Mouse (Mus musculus) ES-CJ7 (cell line): ENCODE results near the gene Retreg1.
"Not testable (repeated sequence)": the region's sequence is repeated elsewhere in the genome, so short reads cannot be mapped to it uniquely, and the experiment has no call there.

Experiments
- DNase-seq: peaks from one replicate; pipeline ENCODE4 v3.0.0; 2011; ENCODE audit warnings: low read depth, low spot score

Gene Retreg1

DNA sequence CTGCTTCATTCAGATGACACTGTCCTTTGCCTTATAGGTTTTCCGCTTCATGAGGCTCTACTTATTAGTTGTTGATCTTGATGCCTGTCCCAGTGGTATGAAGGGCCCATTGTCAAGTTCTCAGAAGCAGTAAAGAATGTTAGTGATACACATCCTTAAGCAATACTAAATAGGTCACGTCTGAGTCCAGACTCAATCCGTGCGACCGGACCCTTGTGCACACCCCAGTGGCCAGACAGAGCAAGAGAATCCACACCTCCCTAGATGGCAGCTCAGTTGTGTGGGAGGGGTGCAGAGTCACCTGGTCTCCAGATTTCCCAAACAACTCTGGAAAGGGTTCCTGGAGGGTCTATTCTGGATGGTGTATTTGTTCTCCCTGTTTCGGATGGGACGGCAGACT lies 103.5 kb downstream of the Retreg1 start:
- no peak for DNase-seq

DNA sequence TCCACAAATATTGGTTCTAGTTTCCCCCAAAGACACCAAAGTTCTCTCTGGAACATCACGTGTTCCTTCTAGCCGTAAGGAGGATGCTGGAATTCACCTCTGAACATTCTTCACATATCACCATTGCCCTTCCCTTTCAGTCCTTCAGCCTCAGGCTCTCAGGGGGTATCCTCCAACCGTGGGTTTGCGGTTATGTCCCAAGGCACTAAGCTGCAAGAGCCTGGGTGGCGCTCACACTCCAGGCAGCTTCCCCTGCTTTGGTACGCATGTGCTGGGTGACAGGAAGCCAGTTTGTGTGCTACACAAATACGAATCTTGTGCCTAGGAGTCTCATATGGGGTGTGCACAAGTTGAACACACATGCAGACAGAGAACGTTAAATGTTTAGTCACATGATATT lies 104.4 kb downstream of the Retreg1 start:
- no peak for DNase-seq

DNA sequence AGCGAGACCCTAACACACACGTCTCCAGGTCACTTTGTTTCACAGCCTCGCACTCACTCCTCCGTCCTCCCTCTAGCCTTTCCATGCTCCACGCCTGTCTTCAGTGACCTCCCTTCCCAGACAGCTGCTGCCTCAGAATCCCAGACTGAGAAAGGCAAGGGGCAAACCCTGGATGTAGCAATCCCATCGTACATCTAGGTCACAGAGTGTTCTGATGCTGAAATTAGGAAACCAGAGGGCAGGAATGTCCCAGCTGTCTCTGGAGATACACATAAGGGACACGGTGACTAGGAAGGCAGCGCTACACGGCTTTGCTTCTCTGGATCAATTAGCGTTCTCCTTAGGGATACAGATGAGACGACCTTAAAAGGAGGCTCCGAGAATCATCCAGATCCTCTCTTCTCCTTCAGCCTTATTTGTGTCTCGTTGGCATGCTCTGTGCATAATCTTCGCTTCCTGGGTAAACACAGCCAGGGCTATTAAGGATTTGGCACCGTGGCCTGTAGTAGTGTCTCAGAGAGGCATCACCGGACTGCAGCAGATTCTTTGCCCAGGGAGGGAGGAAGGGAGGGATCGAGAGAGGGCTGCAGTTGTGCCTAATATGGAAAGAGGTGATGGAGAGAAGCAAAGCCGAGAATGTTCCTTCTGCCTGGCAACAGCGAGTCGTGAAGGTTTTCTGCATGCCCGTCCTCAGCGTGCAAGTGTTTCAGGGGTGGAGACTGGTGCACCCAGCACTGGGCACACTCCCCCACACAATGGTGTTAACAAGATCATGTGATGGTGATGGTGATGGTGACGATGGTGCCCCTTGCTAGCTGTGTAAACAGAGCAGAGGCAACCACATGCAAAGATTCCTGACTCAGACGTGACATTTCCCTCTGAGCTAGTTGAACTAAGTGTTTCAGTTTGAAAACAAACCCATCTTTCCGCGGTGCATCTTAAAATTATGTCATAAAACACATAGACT lies 105.6 kb downstream of the Retreg1 start:
- no peak for DNase-seq

DNA sequence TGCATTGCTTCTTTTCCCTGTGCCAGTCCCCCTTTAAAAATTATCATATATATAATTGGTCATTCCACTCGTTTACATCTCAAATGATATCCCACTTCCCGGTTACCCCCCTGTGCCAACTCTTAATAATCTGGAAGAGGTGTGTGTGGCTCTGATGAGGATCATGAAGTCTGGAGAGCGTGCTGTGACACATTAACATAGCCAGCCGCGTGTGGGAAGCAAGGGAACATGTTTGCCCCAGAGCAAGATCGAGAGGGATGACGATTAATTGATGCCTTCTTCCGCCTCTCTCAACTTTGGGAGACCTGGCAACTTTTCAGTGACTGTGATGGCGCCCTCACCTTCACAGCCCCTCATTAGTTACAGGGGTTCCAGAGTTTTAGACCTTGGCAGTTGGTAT lies 106.7 kb downstream of the Retreg1 start:
- DNase-seq: no peak

DNA sequence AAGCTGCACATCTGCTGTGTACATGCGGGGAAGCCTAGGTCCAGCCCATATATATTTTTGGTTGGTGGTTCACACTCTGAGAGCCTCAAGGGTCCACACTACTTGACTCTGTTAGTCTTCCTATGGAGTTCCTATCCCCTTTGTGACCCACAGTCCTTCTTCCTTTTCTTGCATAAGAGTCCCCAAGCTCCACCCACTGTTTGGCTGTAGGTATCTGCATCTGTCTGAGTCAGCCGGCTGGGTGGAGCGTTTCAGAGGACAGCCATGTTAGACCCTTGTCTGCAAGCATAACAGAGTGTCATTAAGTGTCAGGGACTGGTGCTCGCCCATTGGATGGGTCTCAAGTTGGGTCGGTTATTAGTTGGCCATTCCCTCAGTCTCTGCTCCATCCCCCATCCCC lies 107.6 kb downstream of the Retreg1 start:
- DNase-seq: no peak

DNA sequence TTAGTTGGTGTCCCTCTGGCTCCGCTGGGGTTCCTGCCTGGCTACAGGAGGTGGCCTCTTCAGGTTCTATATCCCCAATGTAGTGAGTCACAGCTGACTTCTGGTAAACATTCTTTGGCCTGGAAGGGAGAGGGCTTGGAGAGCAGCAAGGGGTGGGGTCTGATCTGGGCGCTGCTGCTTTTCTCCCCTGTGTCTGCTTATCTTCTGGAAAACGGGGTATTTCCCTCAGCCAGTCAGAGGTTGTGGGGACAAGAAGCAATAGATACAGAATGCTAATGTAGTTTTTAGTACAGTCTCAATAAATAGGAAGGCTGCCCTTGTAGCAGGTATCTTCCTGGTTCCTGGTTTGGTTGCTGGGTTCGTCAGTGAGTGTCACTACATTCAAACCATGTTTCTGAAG lies 108.1 kb downstream of the Retreg1 start:
- no peak for DNase-seq

GRCm38 (mm10) chr15:25956001-25956400 lies 113.0 kb downstream of the Retreg1 start:
- no peak for DNase-seq

DNA sequence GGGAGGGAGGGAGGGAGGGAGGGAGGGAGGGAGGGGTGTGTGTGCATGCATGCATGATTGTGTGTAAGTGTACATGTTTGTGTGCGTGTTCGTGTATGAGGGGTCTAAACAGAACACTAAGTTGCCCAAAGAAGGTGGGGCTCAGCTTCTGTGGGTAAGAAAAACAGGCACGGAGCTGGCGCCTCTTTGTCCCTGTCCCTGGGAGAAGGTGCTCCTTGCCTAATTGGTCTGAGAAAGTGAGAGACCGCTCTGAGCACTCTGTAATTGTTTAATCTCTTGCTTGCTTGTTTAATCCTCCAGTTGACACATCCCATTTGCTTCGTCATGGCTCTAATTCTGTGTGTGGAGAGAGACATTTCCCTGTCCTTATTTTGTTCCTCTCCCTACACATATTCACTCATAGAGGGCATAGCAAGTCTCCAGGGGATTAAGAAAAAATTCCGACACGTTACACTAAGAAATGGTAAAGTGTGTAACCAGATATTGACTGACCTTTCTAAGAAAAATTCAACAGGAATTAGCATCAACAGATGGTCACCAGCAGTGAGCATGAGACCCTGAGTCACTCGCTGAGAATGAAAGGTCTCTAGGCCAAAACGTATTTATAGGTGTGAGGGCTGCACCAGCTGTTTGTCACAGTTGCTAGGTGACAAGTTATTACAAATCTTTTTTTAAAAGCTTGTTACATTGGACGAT lies 113.6 kb downstream of the Retreg1 start:
- no peak for DNase-seq

DNA sequence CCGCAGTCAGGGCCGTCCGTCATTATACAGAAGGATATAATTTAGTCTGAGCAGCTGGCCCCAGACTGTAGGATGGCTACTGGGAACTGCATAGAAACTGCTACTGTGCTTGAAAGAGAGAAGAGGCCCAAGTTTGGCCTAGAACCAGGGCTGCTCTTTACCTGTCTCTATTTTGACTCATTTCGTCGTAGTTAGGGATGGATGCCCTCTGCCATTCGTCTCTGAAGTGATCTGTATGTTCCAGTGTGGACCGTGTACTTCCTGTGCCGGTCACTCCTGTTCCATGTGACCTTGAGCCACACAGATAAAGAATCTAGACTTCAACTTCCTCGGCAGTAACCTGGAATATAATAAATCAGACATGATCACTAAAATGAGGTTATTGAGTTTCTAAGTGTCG lies 114.7 kb downstream of the Retreg1 start:
- DNase-seq: no peak

GRCm38 (mm10) chr15:25959375-25959774 lies 116.4 kb downstream of the Retreg1 start:
- peak; percentile 70 for DNase-seq

DNA sequence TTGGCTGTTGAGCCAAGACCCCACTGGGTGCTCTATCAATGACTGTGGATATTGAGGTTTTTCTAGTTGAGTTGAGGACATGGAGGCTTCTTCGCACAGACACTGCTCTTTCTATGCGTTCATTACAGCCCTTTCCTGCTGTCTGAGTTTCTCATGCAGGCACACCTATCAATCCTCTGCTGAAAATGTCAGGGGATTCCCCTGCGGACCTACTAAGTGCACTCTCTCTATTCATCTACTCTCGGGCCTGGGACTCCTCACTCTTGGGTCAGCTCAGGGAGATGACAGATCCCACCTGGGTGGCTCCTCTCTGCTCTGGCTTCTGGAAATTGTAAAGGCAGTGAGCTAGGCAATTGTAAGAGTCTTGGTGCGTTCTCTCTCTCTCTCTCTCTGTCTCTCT lies 117.3 kb downstream of the Retreg1 start:
- DNase-seq: no peak

GRCm38 (mm10) chr15:25966220-25966774 lies 123.3 kb downstream of the Retreg1 start:
- DNase-seq: no peak

DNA sequence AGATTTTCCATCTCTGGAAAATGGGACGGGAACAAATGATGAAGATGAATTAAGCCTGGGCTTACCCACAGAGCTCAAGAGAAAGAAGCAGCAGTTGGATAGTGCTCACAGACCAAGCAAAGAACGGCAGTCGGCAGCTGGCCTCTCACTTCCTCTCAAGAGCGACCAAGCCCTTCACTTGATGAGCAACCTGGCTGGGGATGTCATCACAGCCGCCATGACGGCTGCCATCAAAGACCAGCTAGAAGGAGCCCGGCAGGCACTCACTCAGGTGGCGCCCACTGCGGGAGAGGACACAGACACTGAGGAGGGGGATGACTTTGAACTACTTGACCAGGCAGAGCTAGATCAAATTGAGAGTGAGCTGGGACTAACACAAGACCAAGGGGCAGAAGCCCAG lies 128.6 kb downstream of the Retreg1 start:
- DNase-seq: no peak

DNA sequence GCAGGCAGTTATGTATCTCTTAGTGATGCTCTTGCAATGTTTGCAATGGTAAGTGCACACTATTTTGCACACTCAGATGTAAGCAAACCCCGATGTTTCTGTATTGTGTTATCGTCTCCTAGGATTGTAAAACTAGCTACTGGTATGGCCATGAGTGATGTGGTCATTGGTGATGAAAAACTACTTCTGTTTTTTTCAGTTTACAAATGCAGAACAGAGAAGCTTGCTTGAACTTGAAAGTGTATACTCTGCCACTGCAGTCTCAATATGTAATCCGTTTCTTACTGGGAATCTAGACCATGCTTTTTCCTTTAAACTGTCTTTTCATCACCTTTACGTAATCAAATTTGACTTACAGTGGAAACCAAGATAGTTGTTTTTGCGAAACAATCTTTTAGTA lies 129.8 kb downstream of the Retreg1 start:
- no peak for DNase-seq

DNA sequence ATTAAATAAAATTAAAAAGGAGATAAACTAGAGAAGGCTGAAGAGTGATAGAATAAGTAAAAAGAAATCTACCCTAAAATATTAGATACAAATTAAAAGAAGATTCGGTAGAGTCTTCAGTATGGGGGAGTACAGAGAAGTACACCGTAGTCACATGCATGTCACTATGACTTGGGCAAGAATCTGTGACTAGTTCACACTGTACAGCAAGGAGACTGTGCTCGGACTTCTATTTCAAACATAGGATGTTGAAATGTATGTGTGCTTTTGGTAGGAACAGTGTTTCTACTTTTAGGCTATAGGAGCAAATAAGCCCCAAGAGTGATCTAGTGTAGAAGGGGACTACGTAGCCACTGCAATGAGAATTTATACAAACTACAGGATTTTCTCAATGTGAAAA lies 131.4 kb downstream of the Retreg1 start:
- DNase-seq: no peak

- no peak for DNase-seq
Observed at GRCm38 (mm10) chr15:25975810-25976209, 132.8 kb downstream of the Retreg1 start.

- not testable (repeated sequence) for DNase-seq
Observed at GRCm38 (mm10) chr15:25983614-25984013, 140.6 kb downstream of the Retreg1 start.

- DNase-seq: peak; percentile 99
Observed at GRCm38 (mm10) chr15:25984067-25984733, 141.2 kb downstream of the Retreg1 start, which contains the start of gene Zfp622. TSS of gene Zfp622 (plus strand) at chr15:25984366.

DNA sequence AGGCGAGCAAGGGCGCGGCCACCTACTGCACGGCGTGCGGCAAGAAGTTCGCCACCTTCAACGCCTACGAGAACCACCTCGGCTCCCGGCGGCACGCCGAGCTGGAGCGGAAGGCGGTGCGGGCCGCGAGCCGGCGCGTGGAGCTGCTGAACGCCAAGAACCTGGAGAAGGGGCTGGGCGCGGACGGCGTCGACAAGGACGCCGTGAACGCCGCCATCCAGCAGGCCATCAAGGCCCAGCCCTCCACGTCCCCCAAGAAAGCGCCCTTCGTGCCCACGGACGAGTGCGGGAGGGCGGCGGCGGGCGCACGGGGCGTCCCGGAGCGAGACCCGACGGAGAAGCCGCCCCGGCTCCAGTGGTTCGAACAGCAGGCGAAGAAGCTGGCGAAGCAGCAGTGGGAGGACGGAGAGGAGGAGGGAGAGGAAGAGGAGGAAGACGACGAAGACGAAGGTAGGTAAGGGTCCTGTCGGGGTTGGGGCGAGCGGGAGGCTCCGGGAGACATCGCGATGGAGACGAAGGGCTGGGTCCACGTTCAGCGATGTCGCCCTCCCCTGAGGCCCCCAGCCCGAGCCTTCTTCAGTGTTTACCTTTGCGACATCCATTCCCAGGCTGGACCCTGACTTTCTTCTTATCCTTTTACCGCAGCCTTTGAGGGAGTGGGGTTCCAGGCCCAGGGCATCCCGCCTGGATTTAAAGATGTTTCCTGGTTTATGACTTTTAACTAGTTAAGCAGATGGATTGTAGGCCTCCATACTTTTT lies 141.9 kb downstream of the Retreg1 start:
- no peak for DNase-seq

DNA sequence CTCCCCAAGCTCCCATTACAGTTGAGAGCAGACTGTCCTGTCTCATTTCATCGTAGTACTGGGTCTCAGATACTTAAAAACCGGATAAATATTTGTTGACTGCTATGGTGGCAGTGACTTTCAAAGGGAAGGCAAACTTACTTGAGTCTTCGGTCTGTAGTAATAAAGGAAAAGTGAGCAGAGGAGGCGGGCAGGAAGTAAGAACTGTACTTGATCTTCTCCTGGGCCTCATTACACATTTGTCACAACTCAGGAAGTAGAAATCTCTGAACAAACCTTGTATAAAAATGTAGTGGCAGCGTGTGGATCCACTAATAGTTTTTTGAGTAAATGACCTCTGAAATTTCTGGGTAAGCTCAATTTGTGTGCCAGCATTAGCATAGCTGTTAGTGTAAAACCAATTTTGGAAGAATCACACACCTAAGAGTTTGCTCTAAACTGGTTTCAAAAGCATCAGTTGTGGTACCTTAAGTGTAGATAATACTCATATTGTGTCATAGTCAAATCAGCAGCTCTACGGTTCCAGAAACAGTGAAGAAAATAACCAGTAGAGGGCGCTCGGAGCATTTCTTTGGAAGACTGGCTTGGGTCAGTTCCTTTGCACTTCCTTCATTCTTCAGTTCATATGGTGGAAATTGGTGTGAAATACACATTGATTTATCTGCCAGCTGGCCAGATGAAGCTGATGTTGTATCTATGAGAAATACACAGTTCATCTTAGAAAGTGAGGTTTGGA lies 150.2 kb downstream of the Retreg1 start:
- DNase-seq: peak; percentile 54
